Mouse (Mus musculus): ENCODE measurements at regions not wholly inside any gene's neighbourhood (a gene's known extent, or its start where the extent isn't known, plus 50 kb on each side); places are given as distances from the start of the nearest gene placed in this dataset.

GRCm38 (mm10) chr10:16996820-16997466 lies 726.1 kb upstream of the Cited2 start:
- TF ChIP-seq POLR2A (IDR thresholded peaks at IDR 0.05; ENCODE audit: low read depth, low read length), result no peak
- no peak for TF ChIP-seq CTCF (IDR thresholded peaks at IDR 0.05; ENCODE audit: extremely low read depth, insufficient read depth, insufficient read length, insufficient replicate concordance)

All from spleen, adult 2 months (tissue).